Mouse (Mus musculus): ENCODE results near the gene Utp15.

DNA sequence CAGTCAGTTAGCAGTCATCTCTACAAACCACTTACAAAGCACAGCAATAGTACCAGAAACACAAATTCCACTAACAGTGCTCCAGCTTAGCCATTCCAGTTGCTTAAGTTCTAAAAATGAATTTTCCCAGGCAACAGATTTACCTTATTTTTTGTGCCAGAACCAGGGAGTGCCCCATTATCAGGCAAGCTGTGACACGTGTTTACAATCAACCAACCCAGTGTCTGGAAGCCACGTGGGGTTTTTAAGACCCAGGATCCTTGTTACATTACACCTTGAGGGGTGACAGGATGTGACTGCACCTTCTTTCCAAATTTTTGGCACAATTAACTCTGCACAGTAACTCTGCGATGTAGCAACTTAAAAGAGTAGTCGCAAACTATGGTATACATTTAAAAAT, 45.9 kb upstream of the Utp15 start:
- no peak for TF ChIP-seq CTCF (conservative IDR thresholded peaks at IDR 0.05 in 1 of 2, IDR thresholded peaks at IDR 0.05 in 1 of 2; ENCODE audit: low read depth in 2 of 2, low read length in 2 of 2)
- TF ChIP-seq ETS1 (conservative IDR thresholded peaks at IDR 0.05; ENCODE audit: low read depth, low read length) = no peak
- TF ChIP-seq E2F4 (IDR thresholded peaks at IDR 0.05; ENCODE audit: insufficient replicate concordance, low read depth, low read length) = no peak
- no peak for TF ChIP-seq POLR2A (IDR thresholded peaks at IDR 0.05; ENCODE audit: low read depth, low read length)
- TF ChIP-seq ZC3H11A (IDR thresholded peaks at IDR 0.05; ENCODE audit: low read depth, low read length) = no peak
- TF ChIP-seq EP300 (IDR thresholded peaks at IDR 0.05; ENCODE audit: low read length) = no peak
- no peak for TF ChIP-seq CHD1 (IDR thresholded peaks at IDR 0.05; ENCODE audit: low read depth, low read length)
- TF ChIP-seq MXI1 (IDR thresholded peaks at IDR 0.05; ENCODE audit: low read depth, low read length) = no peak

Measured in CH12.LX (cell line).